Mouse (Mus musculus): ENCODE results near the gene Naf1. TPM values are rescaled to one million over a fixed set of nuclear protein-coding genes. Genes with fewer than 3 reads are reported as not detected.

The Naf1 gene
- 10 to 100 TPM; 13.7 to 15.2 TPM for total RNA-seq (2021)
- long read RNA-seq, result 0 reads

- peak; percentile 92 to 97 for DNase-seq (ENCODE audit: low spot score in 2 of 2)
Measured at GRCm38 (mm10) chr8:66860023-66860422, at the start of gene Naf1. TSS of gene Naf1 (plus strand) at chr8:66860217.

- peak in 1 of 2 experiments; percentile 35 for DNase-seq (ENCODE audit: low spot score in 2 of 2)
Measured at GRCm38 (mm10) chr8:66860921-66861588, 1.0 kb downstream of the Naf1 start.

GRCm38 (mm10) chr8:66861589-66862500, 1.8 kb downstream of the Naf1 start:
- no peak for DNase-seq (ENCODE audit: low spot score in 2 of 2)

GRCm38 (mm10) chr8:66863761-66864160, 3.7 kb downstream of the Naf1 start:
- no peak for DNase-seq (ENCODE audit: low spot score in 2 of 2)

- no peak for DNase-seq (ENCODE audit: low spot score in 2 of 2)
Measured at GRCm38 (mm10) chr8:66865120-66865519, 5.1 kb downstream of the Naf1 start.

- DNase-seq (ENCODE audit: low spot score in 2 of 2), result no peak
Measured at GRCm38 (mm10) chr8:66867679-66868078, 7.7 kb downstream of the Naf1 start.

GRCm38 (mm10) chr8:66869211-66869932, 9.4 kb downstream of the Naf1 start:
- no peak for DNase-seq (ENCODE audit: low spot score in 2 of 2)

- no peak for DNase-seq (ENCODE audit: low spot score in 2 of 2)
Measured at GRCm38 (mm10) chr8:66883866-66884265, 23.8 kb downstream of the Naf1 start.

- DNase-seq (ENCODE audit: low spot score in 2 of 2), result no peak
Measured at GRCm38 (mm10) chr8:66891879-66892278, 31.9 kb downstream of the Naf1 start.

GRCm38 (mm10) chr8:66905000-66905399, 45.0 kb downstream of the Naf1 start:
- no peak for DNase-seq (ENCODE audit: low spot score in 2 of 2)

- no peak for DNase-seq (ENCODE audit: low spot score in 2 of 2)
Measured at GRCm38 (mm10) chr8:66905557-66905956, 45.5 kb downstream of the Naf1 start.

- no peak for DNase-seq (ENCODE audit: low spot score in 2 of 2)
Measured at GRCm38 (mm10) chr8:66906116-66906515, 46.1 kb downstream of the Naf1 start.

GRCm38 (mm10) chr8:66910684-66911083, 50.7 kb downstream of the Naf1 start:
- no peak for DNase-seq (ENCODE audit: low spot score in 2 of 2)

- DNase-seq (ENCODE audit: low spot score in 2 of 2), result peak in 1 of 2 experiments; percentile 25
Measured at GRCm38 (mm10) chr8:66913616-66914536, 53.9 kb downstream of the Naf1 start.

GRCm38 (mm10) chr8:66916056-66916455, 56.0 kb downstream of the Naf1 start:
- DNase-seq (ENCODE audit: low spot score in 2 of 2), result no peak

GRCm38 (mm10) chr8:66917695-66918467, 57.9 kb downstream of the Naf1 start:
- no peak for DNase-seq (ENCODE audit: low spot score in 2 of 2)

- no peak for DNase-seq (ENCODE audit: low spot score in 2 of 2)
Measured at GRCm38 (mm10) chr8:66918471-66918870, 58.5 kb downstream of the Naf1 start.

- DNase-seq (ENCODE audit: low spot score in 2 of 2), result no peak
Measured at GRCm38 (mm10) chr8:66933746-66934145, 73.7 kb downstream of the Naf1 start.

- no peak for DNase-seq (ENCODE audit: low spot score in 2 of 2)
Measured at GRCm38 (mm10) chr8:66936236-66936635, 76.2 kb downstream of the Naf1 start.

All from layer of hippocampus, adult 18-20 months (tissue).